Mouse (Mus musculus) G1E (cell line): ENCODE measurements at regions not wholly inside any gene's neighbourhood (a gene's known extent, or its start where the extent isn't known, plus 50 kb on each side); places are given as distances from the start of the nearest gene placed in this dataset.

ENCODE experiments used
- ATAC-seq: 2 replicates; pipeline ENCODE4 v1.8.0; 2016; ENCODE audit warnings: mild to moderate bottlenecking; ENCODE audit not compliant: insufficient number of reproducible peaks, poor library complexity, low FRiP score, severe bottlenecking; ENCODE audit errors: extremely low read depth
- DNase-seq: peaks from one replicate; pipeline ENCODE4 v3.0.0; 2012; ENCODE audit warnings: low spot score
- H3K27me3 ChIP-seq: 2 replicates; pipeline ENCODE4 v1.6.1; 2012; ENCODE audit warnings: mild to moderate bottlenecking, low read length, inconsistent platforms; ENCODE audit not compliant: insufficient read depth
- H3K36me3 ChIP-seq: replicated peaks from 2 replicates; pipeline ENCODE3; 2012; ENCODE audit warnings: mild to moderate bottlenecking, inconsistent platforms
- H3K4me1 ChIP-seq: 2 replicates; pipeline ENCODE4 v1.6.1; 2012; ENCODE audit warnings: low read depth, low read length, inconsistent platforms, mixed read lengths; ENCODE audit not compliant: insufficient read depth
- H3K4me3 ChIP-seq: 2 replicates; pipeline ENCODE4 v1.5.1; 2012; ENCODE audit warnings: low read depth, mild to moderate bottlenecking, inconsistent platforms, low read length, moderate library complexity, mixed read lengths
- H3K9me3 ChIP-seq: replicated peaks from 2 replicates; pipeline ENCODE4 v1.6.1; 2012; ENCODE audit warnings: inconsistent platforms
- CTCF ChIP-seq: IDR thresholded peaks from 2 replicates; pipeline ENCODE4 v1.5.1; 2012; ENCODE audit warnings: low read depth, low read length, inconsistent platforms, mixed read lengths
- GATA1 ChIP-seq: IDR thresholded peaks from 2 replicates; pipeline ENCODE4 v1.6.1; 2012; ENCODE audit warnings: borderline replicate concordance, low read length, inconsistent platforms, mixed read lengths
- GATA2 ChIP-seq: IDR thresholded peaks from 2 replicates; pipeline ENCODE4 v1.6.1; 2012; ENCODE audit warnings: low read depth, low read length, inconsistent platforms, borderline replicate concordance
- POLR2AphosphoS5 ChIP-seq: IDR thresholded peaks from 2 replicates; pipeline ENCODE4 v1.6.1; 2012; ENCODE audit warnings: low read depth, low read length, inconsistent platforms; ENCODE audit not compliant: insufficient replicate concordance
- TAL1 ChIP-seq: conservative IDR thresholded peaks from 2 replicates; pipeline ENCODE4 v1.6.1; 2012; ENCODE audit warnings: low read depth, low read length, inconsistent platforms, mixed read lengths

- TF ChIP-seq TAL1, result no peak
- TF ChIP-seq GATA1, result no peak
- TF ChIP-seq GATA2, result no peak
- no peak for TF ChIP-seq POLR2AphosphoS5
- TF ChIP-seq CTCF, result no peak
- Histone ChIP-seq H3K9me3 (peaks cover 74% of the 10 kb centered on the region), H3K36me3 (no peaks in the 10 kb centered on the region), H3K27me3 (no peaks in the 10 kb centered on the region), H3K4me3 (no peak overlapping the region; the same call in 1 of the 2 replicates), H3K4me1 (no peaks in the 10 kb centered on the region)
- no peak for ATAC-seq
- no peak for DNase-seq
Observed at GRCm38 (mm10) chr4:125439856-125440255, 50.6 kb upstream of the Grik3 start.

DNA sequence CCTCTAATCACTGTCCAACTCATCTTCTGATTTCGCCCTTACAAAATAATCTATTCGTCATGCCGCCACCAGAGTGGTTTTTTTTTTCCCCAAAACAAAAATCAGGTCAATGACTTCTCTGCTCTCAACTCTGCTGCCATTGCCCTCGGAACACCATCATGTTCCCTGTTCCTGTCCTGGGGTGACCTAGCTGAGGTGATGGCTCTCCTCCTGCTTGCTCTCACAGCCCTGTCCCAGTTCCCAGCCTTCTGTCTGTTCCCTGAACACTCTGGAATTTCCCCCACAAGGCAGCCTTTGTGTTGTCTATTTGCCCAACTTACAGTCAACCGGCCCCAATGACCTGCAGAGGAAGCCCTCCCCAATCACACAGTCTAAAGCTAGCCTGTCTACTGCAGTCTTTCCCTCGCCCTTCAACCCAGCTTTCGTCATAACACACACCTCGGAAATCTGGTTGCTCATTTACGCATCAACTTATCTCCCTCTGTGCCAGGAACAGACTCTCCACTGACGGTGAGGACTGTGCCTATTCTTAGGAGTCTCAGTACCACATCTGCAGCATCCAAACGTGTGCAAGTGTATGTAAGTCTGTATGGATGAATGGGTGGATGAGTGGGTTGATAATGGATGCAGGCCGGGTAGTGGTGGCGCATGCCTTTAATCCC, 53.2 kb upstream of the Grik3 start:
- Histone ChIP-seq H3K9me3 (peaks cover 82% of the 10 kb centered on the region), H3K4me1 (no peaks in the 10 kb centered on the region), H3K4me3 (no peak overlapping the region), H3K27me3 (no peaks in the 10 kb centered on the region), H3K36me3 (no peaks in the 10 kb centered on the region)
- TF ChIP-seq GATA2 (no peak), GATA1 (no peak), CTCF (no peak), POLR2AphosphoS5 (no peak)
- ATAC-seq (no peak), DNase-seq (no peak)

DNA sequence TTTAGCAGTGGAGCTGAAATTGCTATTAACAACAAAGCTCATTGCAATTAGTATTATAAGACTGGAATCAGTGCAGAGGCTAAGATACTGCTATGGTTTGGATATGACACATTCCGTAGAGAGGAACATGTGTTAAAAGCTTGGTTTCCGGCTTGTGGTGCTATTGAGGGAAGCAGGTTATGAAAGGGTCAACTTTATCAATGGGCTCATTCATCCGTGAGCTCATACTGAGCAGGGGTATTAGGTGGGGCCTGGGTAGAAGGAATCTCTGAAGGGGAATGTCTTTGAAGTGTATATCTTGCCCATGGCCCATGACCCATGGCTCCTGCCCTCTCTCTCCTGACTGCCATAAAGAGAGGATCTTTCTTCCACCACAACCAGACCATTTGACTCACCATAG, 57.0 kb upstream of the Grik3 start:
- no peaks in the 10 kb centered on the region for H3K4me1 ChIP-seq
- H3K9me3 ChIP-seq, result peaks cover 92% of the 10 kb centered on the region
- H3K27me3 ChIP-seq, result no peaks in the 10 kb centered on the region
- no peak overlapping the region for H3K4me3 ChIP-seq
- H3K36me3 ChIP-seq, result no peaks in the 10 kb centered on the region
- ATAC-seq, result no peak
- TF ChIP-seq GATA1, result no peak
- no peak for TF ChIP-seq POLR2AphosphoS5
- TF ChIP-seq TAL1, result no peak
- TF ChIP-seq GATA2, result no peak
- TF ChIP-seq CTCF, result no peak
- DNase-seq, result no peak

DNA sequence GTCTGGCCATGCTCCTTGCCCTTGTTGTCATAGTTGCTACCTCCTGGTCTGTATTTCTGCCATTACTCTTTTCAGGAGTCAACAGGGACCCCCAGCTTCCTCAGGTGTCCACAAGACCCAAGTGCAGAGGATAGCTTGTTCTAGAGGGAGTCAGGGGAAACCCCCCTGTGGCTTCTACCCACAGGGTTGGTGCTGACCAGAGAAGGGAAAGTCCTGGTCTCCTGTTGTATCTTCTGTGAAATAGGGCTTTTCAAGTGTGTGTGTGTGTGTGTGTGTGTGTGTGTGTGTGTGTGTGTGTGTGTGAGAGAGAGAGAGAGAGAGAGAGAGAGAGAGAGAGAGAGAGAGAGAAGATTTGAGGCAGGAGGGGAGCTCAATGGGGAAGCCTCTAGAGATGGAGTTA, 58.9 kb upstream of the Grik3 start:
- Histone ChIP-seq H3K4me1 (no peaks in the 10 kb centered on the region), H3K27me3 (no peaks in the 10 kb centered on the region), H3K36me3 (no peaks in the 10 kb centered on the region), H3K4me3 (no peak overlapping the region), H3K9me3 (peaks cover 91% of the 10 kb centered on the region)
- ATAC-seq (no peak), DNase-seq (no peak)
- TF ChIP-seq CTCF (no peak), GATA2 (no peak), TAL1 (no peak), GATA1 (no peak), POLR2AphosphoS5 (no peak)

GRCm38 (mm10) chr4:125430845-125431244, 59.7 kb upstream of the Grik3 start:
- H3K27me3 ChIP-seq, result no peaks in the 10 kb centered on the region
- no peak for ATAC-seq
- no peak for TF ChIP-seq TAL1
- TF ChIP-seq GATA2, result no peak
- no peak for TF ChIP-seq POLR2AphosphoS5
- TF ChIP-seq CTCF, result no peak
- TF ChIP-seq GATA1, result no peak
- H3K9me3 ChIP-seq, result peaks cover 94% of the 10 kb centered on the region
- DNase-seq, result no peak
- H3K4me1 ChIP-seq, result no peaks in the 10 kb centered on the region
- H3K4me3 ChIP-seq, result no peak overlapping the region
- H3K36me3 ChIP-seq, result no peaks in the 10 kb centered on the region

GRCm38 (mm10) chr4:125428736-125429135, 61.8 kb upstream of the Grik3 start:
- no peaks in the 10 kb centered on the region for H3K27me3 ChIP-seq
- H3K9me3 ChIP-seq, result peaks cover 95% of the 10 kb centered on the region
- H3K4me1 ChIP-seq, result no peaks in the 10 kb centered on the region
- H3K36me3 ChIP-seq, result no peaks in the 10 kb centered on the region
- ATAC-seq, result no peak
- DNase-seq, result no peak
- no peak for TF ChIP-seq CTCF
- no peak for TF ChIP-seq POLR2AphosphoS5
- no peak for TF ChIP-seq GATA2
- no peak for TF ChIP-seq GATA1
- no peak for TF ChIP-seq TAL1
- H3K4me3 ChIP-seq, result no peak overlapping the region
